In genomic region chrX:99662566-99662965, GRCm38 (mm10) we compare ENCODE assay signal across 16 mouse cellular contexts.
"Had no signal": no experiment of that assay in that cellular context is flagged by ENCODE, and none has a peak within 500 bp of the region (broad histone marks: within the 10 kb centered on the region; RNA-seq: fewer than 3 reads in every experiment).

No protein-coding gene starts in this region.

- H3K9me3 ChIP-seq: limb, embryonic 12.5 days; limb, embryonic 15.5 days; lung, embryonic 15.5 days; megakaryocyte, embryonic 14.5 days had no signal

- H3K4me3 ChIP-seq: limb, embryonic 12.5 days; limb, embryonic 15.5 days; lung, embryonic 15.5 days; megakaryocyte, embryonic 14.5 days had no signal

- H3K9ac ChIP-seq: limb, embryonic 12.5 days; limb, embryonic 15.5 days; liver, embryonic 14.5 days; liver, postnatal 0 days; lung, embryonic 15.5 days had no signal

- H3K4me1 ChIP-seq: lung, embryonic 15.5 days had no signal

- H3K36me3 ChIP-seq: limb, embryonic 12.5 days; limb, embryonic 15.5 days; lung, embryonic 15.5 days had no signal

- ATAC-seq: liver, postnatal 0 days had no signal

- DNase-seq: kidney, adult 9 months; kidney, postnatal 14 days; kidney, postnatal 4 days; liver, postnatal 0 days; lung, postnatal 10 days; lung, postnatal 36 days; midbrain, embryonic 14.5 days; thymus, adult 18-20 months; thymus, postnatal 36 days had no signal

- H3K4me2 ChIP-seq: limb, embryonic 12.5 days; limb, embryonic 15.5 days; liver, embryonic 11.5 days; lung, embryonic 15.5 days; midbrain, embryonic 11.5 days had no signal

- H3K27ac ChIP-seq: limb, embryonic 12.5 days; limb, embryonic 15.5 days; liver, embryonic 14.5 days; lung, embryonic 15.5 days had no signal
